Mouse (Mus musculus) hindbrain, embryonic 14.5 days (tissue): Measurements from ENCODE around the gene Nup85. TPM values are rescaled to one million over a fixed set of nuclear protein-coding genes. Genes with fewer than 3 reads are reported as not detected.
A peak's percentile ranks its signal among the peaks of the same experiment; 100 is the strongest.

Experiments
- ATAC-seq: fragments of 200-750 bp; cut with Nextera tagmentation; 2 replicates; pipeline ENCODE4 v1.8.0; 2017; ENCODE audit warnings: moderate number of reproducible peaks, mild to moderate bottlenecking, moderate TSS enrichment, moderate library complexity; ENCODE audit not compliant: low FRiP score
- DNase-seq: peaks from one replicate; pipeline ENCODE4 v3.0.0-alpha.2; 2015; ENCODE audit warnings: low spot score
- H3K27ac ChIP-seq: fragments of 300-500 bp; sonication (generic); 2 replicates; pipeline ENCODE4 v1.5.1; 2014; ENCODE audit warnings: mild to moderate bottlenecking, moderate library complexity
- H3K27me3 ChIP-seq: fragments of 300-500 bp; sonication (generic); 2 replicates; pipeline ENCODE4 v1.6.1; 2014; ENCODE audit warnings: mild to moderate bottlenecking, low read length, mixed read lengths; ENCODE audit not compliant: control insufficient read depth, insufficient read depth
- H3K36me3 ChIP-seq: fragments of 300-500 bp; sonication (generic); replicated peaks from 2 replicates; pipeline ENCODE4 v1.6.1; 2014; ENCODE audit not compliant: control insufficient read depth, insufficient read depth
- H3K4me1 ChIP-seq: fragments of 300-500 bp; sonication (generic); replicated peaks from 2 replicates; pipeline ENCODE4 v1.6.1; 2014; ENCODE audit warnings: antibody characterized with exemption, low read length, mixed read lengths; ENCODE audit not compliant: control insufficient read depth, insufficient read depth
- H3K4me2 ChIP-seq: fragments of 300-500 bp; sonication (generic); replicated peaks from 2 replicates; pipeline ENCODE4 v1.6.1; 2014; ENCODE audit warnings: mild to moderate bottlenecking, moderate library complexity
- H3K4me3 ChIP-seq: fragments of 300-500 bp; sonication (generic); replicated peaks from 2 replicates; pipeline ENCODE4 v1.5.1; 2014; ENCODE audit warnings: mild to moderate bottlenecking, low read length
- H3K9ac ChIP-seq: fragments of 300-500 bp; sonication (generic); 2 replicates; pipeline ENCODE4 v1.6.1; 2014
- H3K9me3 ChIP-seq: fragments of 300-500 bp; sonication (generic); 2 replicates; pipeline ENCODE4 v1.6.1; 2016; ENCODE audit warnings: low read length; ENCODE audit not compliant: control insufficient read depth
- WGBS: fragments of 180-500 bp; shearing (Covaris S2); extraction: QIAGEN DNeasy Blood & Tissue Kit; methylation state at CpG from one replicate; pipeline ENCODE4 v1.1.7; 2014; 5-methylcytosine and 5-hydroxymethylcytosine counted together
- polyA plus RNA-seq: library from polyadenylated mRNA; unstranded; fragments of >200 nt; fragmentation: Nextera tagmentation; extraction: Ambion mirVana; gene quantifications from 2 replicates; pipeline ENCODE4 v1.2.1, GENCODE M21; 2014

The Nup85 gene
- polyA plus RNA-seq, 1 experiment from 2014 or later: 95.2 TPM

GRCm38 (mm10) chr11:115626824-115627616 lies 62.8 kb downstream of the Nup85 start:
- DNase-seq (no peak), ATAC-seq (no peak)
- H3K4me2 ChIP-seq: peak overlapping the region; percentile 87
- 59% methylated on average over 11 of the region's 11 CpGs for WGBS
- H3K9me3 ChIP-seq: no peaks in the 10 kb centered on the region
- H3K4me1 ChIP-seq: peaks cover 14% of the 10 kb centered on the region; the same call in 1 of the 2 replicates
- H3K4me3 ChIP-seq: peak overlapping the region; percentile 75
- H3K36me3 ChIP-seq: peaks cover 18% of the 10 kb centered on the region
- H3K27me3 ChIP-seq: no peaks in the 10 kb centered on the region
- H3K27ac ChIP-seq: no peak overlapping the region
- H3K9ac ChIP-seq: peak overlapping the region; percentile 79

GRCm38 (mm10) chr11:115627705-115628464 lies 63.7 kb downstream of the Nup85 start, which contains the start of gene Slc25a19:
Slc25a19 (minus strand) TSS chr11:115628295.
- peaks cover 14% of the 10 kb centered on the region; the same call in 1 of the 2 replicates for H3K4me1 ChIP-seq
- H3K36me3 ChIP-seq: peaks cover 9% of the 10 kb centered on the region
- DNase-seq: peak; percentile 98
- ATAC-seq: peak; percentile 99
- H3K27ac ChIP-seq: no peak within 1 kb of the TSS
- H3K9ac ChIP-seq: peak within 1 kb of the TSS; percentile 79
- H3K9me3 ChIP-seq: no peaks in the 10 kb centered on the region
- under 1% methylated on average over 47 of the region's 47 CpGs for WGBS
- H3K4me3 ChIP-seq: peak within 1 kb of the TSS; percentile 75
- peak within 1 kb of the TSS; percentile 87 for H3K4me2 ChIP-seq
- H3K27me3 ChIP-seq: no peaks in the 10 kb centered on the region

- no peak for DNase-seq
- Histone ChIP-seq H3K9ac (peak overlapping the region; percentile 79), H3K4me3 (peak overlapping the region; percentile 75), H3K36me3 (peaks cover 2% of the 10 kb centered on the region), H3K4me2 (peak overlapping the region; percentile 87), H3K27me3 (no peaks in the 10 kb centered on the region), H3K4me1 (peaks cover 14% of the 10 kb centered on the region; the same call in 1 of the 2 replicates), H3K9me3 (no peaks in the 10 kb centered on the region), H3K27ac (no peak overlapping the region)
- 55% methylated on average over 13 of the region's 13 CpGs for WGBS
- peak; percentile 22; the same call in 1 of the 2 replicates for ATAC-seq
These were observed 64.3 kb downstream of the Nup85 start for GRCm38 (mm10) chr11:115628465-115629101.

- no peak overlapping the region for H3K27ac ChIP-seq
- H3K4me2 ChIP-seq: no peak overlapping the region
- no peak overlapping the region for H3K4me3 ChIP-seq
- ATAC-seq (no peak), DNase-seq (no peak)
- no peaks in the 10 kb centered on the region for H3K9me3 ChIP-seq
- H3K9ac ChIP-seq: no peak overlapping the region
- 87% methylated on average over 13 of the region's 13 CpGs for WGBS
- H3K4me1 ChIP-seq: peaks cover 14% of the 10 kb centered on the region; the same call in 1 of the 2 replicates
- H3K36me3 ChIP-seq: no peaks in the 10 kb centered on the region
- H3K27me3 ChIP-seq: no peaks in the 10 kb centered on the region
These were observed 65.7 kb downstream of the Nup85 start for GRCm38 (mm10) chr11:115629734-115630531.

GRCm38 (mm10) chr11:115630532-115631504 lies 66.6 kb downstream of the Nup85 start:
- Histone ChIP-seq H3K9me3 (no peaks in the 10 kb centered on the region), H3K36me3 (no peaks in the 10 kb centered on the region), H3K4me2 (no peak overlapping the region), H3K4me1 (peaks cover 14% of the 10 kb centered on the region; the same call in 1 of the 2 replicates), H3K27ac (no peak overlapping the region), H3K27me3 (no peaks in the 10 kb centered on the region), H3K9ac (no peak overlapping the region), H3K4me3 (no peak overlapping the region)
- ATAC-seq: no peak
- WGBS: 51% methylated on average over 16 of the region's 16 CpGs
- no peak for DNase-seq

- H3K9ac ChIP-seq: no peak overlapping the region
- 18% methylated on average over 3 of the region's 3 CpGs for WGBS
- no peaks in the 10 kb centered on the region for H3K27me3 ChIP-seq
- H3K4me1 ChIP-seq: peaks cover 14% of the 10 kb centered on the region; the same call in 1 of the 2 replicates
- no peak for DNase-seq
- H3K9me3 ChIP-seq: no peaks in the 10 kb centered on the region
- no peak overlapping the region for H3K4me2 ChIP-seq
- no peak overlapping the region for H3K4me3 ChIP-seq
- no peak for ATAC-seq
- H3K36me3 ChIP-seq: no peaks in the 10 kb centered on the region
- H3K27ac ChIP-seq: no peak overlapping the region
These were observed 67.3 kb downstream of the Nup85 start for GRCm38 (mm10) chr11:115631505-115631890.

- H3K9ac ChIP-seq: no peak overlapping the region
- no peaks in the 10 kb centered on the region for H3K27me3 ChIP-seq
- no peaks in the 10 kb centered on the region for H3K9me3 ChIP-seq
- ATAC-seq: no peak
- WGBS: 82% methylated on average over 7 of the region's 7 CpGs
- DNase-seq: no peak
- H3K4me2 ChIP-seq: no peak overlapping the region
- H3K4me1 ChIP-seq: peaks cover 7% of the 10 kb centered on the region; the same call in 1 of the 2 replicates
- H3K27ac ChIP-seq: no peak overlapping the region
- no peak overlapping the region for H3K4me3 ChIP-seq
- no peaks in the 10 kb centered on the region for H3K36me3 ChIP-seq
These were observed 68.0 kb downstream of the Nup85 start for GRCm38 (mm10) chr11:115632247-115632646.

- Histone ChIP-seq H3K27me3 (no peaks in the 10 kb centered on the region), H3K36me3 (no peaks in the 10 kb centered on the region), H3K9ac (no peak overlapping the region), H3K4me1 (0 out of 2 replicates have a peak, but pooled peaks cover 3% of the 10 kb centered on the region), H3K9me3 (no peaks in the 10 kb centered on the region), H3K4me3 (no peak overlapping the region), H3K27ac (no peak overlapping the region), H3K4me2 (no peak overlapping the region)
- WGBS: 86% methylated on average over 10 of the region's 10 CpGs
- DNase-seq (no peak), ATAC-seq (no peak)
These were observed 68.6 kb downstream of the Nup85 start for GRCm38 (mm10) chr11:115632862-115633261.
